Mouse (Mus musculus) ES-CJ7 (cell line): ENCODE results near the gene Cd36.

Source experiments
- DNase-seq: peaks from one replicate; pipeline ENCODE4 v3.0.0; 2011; ENCODE audit warnings: low read depth, low spot score

Cd36 gene

GRCm38 (mm10) chr5:17806774-17807377, 81.7 kb downstream of the Cd36 start:
- DNase-seq = no peak

- peak; percentile 80 for DNase-seq
These were observed 112.0 kb downstream of the Cd36 start for GRCm38 (mm10) chr5:17776571-17776970.

- DNase-seq = no peak
These were observed 118.3 kb downstream of the Cd36 start for GRCm38 (mm10) chr5:17770328-17770727.

- DNase-seq = peak; percentile 49
These were observed 122.5 kb downstream of the Cd36 start for GRCm38 (mm10) chr5:17766006-17766677.

GRCm38 (mm10) chr5:17753471-17754005, 135.1 kb downstream of the Cd36 start:
- no peak for DNase-seq

DNA sequence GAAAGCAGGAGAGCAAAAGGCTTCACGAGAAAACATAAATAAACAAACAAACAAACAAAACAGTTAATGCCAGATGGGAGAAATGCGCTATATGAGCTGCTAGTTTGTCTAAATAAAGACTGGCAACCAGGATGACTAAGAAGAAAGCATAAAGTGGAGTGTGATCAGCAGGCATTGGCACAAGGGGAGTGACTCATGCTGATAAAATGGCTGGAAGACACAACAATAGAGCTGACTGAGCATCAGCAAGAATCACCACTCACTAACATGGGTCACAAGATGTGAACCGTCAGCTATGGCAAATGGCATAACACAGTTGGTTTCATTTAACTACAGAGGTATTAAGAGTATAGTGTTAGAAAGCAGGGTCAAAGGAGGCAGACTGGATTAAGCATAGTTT, 140.3 kb downstream of the Cd36 start:
- DNase-seq = no peak

DNA sequence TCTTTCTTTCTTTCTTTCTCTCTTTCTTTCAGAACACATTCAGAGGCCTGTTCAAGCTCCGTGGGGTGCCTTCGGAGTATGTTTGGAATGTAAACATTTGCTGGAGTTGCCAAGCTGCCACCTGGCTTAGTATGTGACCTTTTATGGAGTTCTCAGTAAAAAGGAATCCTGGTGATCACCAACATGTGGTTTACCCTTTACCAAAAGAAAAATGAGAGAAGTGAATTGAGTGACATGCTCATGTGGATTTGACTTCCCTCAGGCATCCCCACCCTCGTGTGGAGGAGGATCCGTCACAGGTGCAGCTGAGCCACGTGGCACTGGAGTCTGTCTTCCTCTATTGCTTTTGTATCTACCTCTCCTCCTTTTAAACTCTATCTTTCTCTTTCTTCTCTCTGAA, 141.5 kb downstream of the Cd36 start:
- DNase-seq = no peak

- DNase-seq = no peak
These were observed 142.1 kb downstream of the Cd36 start for GRCm38 (mm10) chr5:17746520-17746919.

DNA sequence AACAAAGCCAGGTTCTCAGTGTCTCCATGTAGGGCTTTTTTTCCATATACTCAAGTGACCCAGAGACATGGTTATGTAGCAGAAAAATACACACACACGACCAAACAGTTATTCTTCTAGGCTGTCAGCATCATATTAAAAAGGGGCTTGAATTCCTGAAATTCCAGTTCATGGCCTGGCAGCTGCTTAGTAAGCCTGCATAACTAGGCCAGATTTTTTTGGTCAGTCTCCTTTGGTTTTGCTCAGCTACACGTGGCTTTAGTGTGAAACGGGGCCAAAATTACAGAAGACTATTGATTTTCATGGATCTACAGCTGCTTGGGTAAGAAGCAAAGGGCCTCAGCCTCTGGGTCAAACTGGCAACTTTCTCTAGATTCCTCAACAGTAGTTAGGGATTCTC, 148.8 kb downstream of the Cd36 start:
- DNase-seq = no peak
